Mouse (Mus musculus): Measurements from ENCODE around the gene Kdm3a.
A peak's percentile ranks its signal among the peaks of the same experiment; 100 is the strongest.

Kdm3a gene

DNA sequence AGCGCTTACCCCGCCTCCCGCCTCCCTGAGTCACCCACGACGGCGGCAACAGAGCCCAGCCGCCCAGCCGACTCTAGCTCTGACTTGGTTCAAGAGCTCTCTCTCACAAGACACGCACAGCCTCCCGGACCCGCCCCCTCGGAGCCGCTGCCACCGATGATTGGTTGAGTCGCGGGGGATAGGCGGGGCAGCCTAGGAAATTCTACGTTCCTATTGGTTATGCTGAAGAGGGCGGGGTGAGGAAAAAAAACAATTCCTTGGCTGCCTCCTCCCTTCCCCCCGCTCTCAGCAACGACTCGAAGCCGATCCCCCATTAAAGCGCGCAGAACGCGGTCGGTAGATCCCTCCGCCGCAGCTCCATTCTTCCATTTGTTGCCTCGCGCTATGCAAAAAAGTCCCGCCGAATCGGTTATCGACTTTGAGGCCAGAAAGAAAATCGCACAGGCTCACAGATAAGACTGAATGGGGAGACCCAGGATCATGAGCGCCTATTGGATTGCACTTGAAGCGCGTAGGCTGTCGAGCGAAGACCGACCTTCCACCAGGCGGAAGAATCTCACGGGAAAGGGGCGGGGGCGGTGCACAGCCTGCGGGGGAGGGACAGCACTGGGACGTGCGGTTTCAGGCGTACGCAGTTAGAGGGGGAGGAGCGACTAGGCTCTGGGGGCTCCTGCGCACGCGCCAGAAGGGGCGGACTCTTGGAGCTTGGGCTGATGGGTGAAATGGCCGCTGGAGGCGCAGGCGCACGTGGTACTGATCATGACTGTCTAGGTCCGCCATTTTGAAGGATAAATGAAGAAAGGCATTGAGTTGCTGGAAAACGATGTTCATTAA is at the start of gene Kdm3a:
Kdm3a (minus strand) TSS at position 162 of the 834 bp plus-strand sequence.
- peak; percentile 99 for DNase-seq

DNA sequence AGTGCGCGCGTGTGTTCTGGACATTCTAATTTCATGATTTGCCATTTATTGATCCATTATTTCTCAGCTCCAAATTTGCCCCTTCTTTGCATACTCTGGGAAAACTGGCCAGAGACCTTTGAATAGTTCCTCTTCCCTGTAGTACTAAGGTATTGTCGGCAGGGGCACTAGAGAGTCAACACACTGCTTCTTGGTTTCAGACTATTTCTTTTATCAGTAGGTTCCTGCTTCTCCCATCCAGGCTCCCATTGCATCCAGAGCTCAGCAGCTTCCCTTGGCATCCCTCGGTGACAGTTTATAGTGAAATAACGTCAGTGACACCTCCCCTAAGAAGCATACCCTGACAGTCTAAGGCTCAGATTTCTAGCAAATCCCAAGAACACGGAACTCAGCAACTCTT is 46.1 kb upstream of the Kdm3a start:
- peak; percentile 14 for DNase-seq

DNA sequence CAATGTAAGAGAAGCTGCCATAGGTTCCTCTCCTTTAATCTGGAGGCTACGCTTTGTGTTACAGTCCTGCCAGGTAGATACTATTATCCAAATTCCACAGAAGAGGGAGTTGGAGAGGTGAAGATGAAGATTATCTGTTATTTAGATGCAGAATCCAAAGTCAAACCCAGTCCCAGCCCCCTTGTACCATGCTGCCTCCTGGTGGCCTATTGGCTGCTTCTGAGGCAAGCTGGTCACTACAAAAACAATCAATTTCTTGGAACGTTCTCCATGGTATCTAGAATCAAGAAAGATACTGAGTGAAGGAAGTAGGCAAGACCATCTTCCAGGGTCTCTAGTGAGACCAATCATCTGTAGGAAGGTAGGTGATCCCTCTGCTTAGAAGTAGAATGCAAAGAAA is 40.4 kb upstream of the Kdm3a start:
- peak; percentile 57 for DNase-seq

DNA sequence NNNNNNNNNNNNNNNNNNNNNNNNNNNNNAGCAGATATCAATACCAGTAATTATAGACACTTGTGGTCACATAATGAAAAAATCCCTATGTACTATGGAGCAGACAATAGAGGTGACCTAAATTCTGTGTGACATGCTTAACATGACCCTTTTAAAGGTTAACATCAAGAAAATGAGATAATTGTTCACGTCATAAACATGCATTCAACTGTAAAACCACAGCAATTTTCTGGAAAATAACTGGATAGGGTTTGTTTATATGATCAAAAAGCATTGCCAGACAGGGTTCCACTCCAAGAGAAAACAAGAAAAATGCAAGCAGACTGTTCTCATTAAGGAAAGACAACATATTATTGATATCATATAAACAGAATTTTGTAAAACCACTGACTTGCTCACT is 31.7 kb upstream of the Kdm3a start:
- no peak for DNase-seq

DNA sequence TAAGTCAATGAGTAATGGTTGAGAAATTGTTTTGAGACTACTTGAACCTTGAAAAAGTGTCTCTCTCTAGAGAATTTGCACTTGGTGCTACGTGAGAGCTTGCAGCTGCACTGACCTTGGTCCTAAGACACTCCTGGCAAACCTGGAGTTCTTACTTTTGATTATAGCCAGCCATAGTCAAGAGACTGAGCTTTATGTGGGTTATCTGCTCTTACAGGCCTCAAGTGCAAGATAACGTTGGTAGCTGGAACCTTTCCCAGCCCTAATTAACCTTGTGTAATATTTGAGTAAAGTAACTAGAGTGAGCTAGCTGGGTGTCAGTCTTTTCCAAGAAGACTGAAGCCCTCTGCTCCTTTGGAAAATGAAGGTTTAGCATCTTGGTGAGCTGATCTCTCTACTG is 25.5 kb upstream of the Kdm3a start:
- no peak for DNase-seq

DNA sequence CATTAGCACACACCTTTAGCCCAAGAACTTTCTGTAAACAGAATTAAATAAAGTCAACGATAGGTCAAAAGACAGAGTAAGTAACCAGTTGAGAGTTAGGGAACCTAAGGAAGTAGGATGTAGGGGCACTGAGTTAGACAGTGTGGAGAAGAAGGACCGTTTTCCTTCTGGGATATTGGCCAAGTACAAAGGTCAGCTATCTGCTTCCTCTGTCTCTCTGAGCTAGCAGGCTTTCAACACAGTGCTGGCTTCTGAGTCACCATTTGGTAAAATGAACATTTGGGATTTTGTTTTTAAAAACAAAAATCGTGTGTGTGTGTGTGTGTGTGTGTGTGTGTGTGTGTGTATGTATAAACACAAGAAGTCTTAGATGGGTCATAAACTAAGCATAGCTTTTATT is 23.0 kb upstream of the Kdm3a start:
- DNase-seq = no peak

DNA sequence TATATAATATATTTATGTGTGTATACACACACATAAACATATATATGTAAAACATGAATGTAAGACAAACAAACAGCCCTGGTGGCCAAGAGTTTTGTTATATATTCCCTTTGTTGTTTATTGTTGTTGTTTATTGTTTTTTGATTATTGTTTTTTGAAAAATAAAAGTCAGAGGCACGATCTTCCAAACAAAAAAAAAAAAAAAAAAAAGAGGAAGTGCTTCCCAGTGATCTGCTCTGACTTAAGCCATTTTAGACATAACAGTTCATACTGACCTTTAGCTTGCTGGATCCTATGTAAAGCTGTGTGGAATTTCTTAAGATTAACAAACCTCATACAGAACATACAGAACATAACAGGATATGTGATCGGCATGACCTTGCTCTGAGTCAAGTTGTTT is 19.1 kb upstream of the Kdm3a start:
- DNase-seq = no peak

DNA sequence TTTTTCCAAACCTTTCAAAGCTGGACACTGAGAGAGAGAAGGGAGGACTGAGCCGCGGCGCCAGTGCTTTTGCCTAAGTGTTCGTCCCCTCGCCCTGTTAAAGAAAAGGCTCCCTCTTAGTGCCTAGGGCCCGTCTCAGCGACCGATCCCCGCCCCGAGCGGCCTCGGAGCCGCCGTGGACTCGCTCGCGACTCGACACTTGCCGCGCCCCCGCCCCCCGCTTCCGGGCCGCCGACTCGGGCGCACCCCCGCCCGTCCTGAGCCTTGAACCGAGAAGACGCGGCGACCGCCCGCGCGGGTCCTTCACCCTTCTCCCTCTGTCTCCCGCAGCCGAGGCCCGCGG is 333 bp downstream of the Kdm3a start:
- DNase-seq = no peak

DNA sequence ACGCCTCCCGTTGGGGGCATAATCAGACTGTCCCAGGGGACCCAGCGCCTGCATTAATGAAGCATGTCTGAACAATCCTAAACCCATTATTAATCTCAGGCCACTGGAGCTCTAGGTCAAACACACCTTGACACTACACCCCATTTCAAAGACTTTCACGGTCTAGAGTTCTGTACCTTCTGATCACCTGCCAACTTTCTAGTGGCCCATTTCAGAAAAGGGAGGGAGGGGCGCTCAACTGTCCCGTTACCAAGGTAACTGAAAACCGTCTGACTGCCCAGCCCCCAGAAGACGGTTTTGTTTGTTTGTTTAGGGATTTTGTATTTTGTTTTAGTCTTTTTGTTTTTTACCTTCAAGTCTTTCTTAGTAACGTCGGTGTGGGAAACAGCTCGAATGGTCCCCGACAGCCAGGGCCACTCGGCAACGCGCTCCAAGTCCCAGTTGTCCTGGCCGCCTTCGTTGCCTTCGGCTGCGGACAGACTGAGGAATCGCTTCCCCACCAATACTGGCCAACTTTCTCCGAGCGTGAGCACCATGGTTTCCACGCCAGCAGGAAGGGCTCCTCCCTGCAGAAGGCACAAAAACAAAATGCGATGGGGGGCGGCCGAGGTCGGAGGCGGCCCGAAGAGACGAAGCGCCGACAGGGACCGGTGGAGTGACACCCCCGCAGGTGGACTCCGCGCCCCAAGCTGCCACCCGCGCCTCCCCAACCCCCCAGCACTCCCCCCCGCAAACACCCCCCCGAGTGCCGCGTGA is 906 bp downstream of the Kdm3a start:
- DNase-seq = peak; percentile 69

DNA sequence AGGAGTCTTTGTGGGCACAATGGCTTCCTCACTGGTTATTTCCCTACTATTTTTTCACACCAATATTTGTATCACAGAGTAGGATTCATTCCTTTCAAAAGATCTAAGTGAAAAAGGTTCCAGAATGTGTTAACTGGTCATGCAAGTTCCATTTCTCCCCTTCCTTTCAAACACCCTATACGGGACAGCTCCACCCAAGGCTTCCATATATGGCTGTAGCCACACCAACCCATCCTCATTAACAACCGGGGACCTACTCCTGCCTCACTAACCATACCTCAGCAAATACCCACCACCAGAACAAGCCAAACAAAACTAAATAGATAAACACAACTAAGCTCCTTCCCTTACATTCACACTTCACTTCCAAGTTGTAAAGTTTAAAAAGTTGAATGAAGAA is 1.6 kb downstream of the Kdm3a start:
- DNase-seq = no peak

DNA sequence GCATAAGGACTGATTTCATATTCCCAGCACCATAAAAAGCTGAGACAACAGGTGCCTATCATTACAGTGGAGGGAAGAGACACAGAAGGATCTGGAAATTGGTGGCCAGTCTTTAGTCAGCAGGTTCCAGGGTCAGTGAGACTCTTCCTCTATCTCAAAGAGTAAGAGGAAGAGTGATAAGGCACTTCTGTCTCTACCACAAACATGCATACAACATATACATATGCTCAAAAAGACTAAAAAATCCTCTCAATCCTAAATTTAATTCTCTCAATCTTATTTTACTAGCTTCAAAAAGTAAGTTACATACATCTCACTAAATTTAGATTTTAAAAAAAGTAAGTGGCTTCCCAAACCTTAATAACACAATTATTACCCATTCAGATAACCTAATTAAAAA is 5.5 kb downstream of the Kdm3a start:
- DNase-seq = no peak

DNA sequence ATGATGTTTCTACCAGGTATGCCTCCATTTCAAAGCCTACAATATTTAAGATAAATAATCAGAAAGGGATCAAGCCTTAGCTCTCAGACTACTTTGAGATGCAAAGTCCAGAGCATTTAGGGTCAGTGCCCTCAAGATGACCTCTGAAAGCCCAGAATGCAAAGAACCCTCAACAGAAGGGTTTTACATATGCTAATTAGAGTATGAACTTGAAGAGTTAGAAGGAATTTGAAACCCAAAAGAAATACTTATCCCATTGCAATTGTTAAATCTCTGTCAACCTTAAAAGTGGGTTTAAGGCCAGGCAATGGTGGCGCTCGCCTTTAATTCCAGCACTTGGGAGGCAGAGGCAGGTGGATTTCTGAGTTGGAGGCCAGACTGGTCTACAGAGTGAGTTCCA is 6.8 kb downstream of the Kdm3a start:
- DNase-seq = no peak

DNA sequence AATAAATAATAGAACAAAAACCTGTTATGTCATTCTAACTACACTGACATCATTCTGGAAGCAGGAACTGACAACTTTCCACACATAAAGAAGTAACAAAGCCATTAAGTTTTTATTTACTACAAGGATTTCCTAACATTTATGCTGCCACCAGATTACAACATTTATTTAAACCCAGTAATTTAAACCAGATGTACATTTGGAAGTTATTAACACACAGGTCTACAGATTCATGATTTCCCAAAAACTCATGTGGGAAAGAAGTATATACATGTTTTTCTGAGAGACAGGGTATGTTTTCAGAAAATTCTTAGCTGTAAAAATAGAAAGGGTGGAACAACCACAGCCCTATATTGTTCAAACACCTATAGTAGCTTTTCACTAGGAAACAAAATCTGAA is 8.1 kb downstream of the Kdm3a start:
- no peak for DNase-seq

DNA sequence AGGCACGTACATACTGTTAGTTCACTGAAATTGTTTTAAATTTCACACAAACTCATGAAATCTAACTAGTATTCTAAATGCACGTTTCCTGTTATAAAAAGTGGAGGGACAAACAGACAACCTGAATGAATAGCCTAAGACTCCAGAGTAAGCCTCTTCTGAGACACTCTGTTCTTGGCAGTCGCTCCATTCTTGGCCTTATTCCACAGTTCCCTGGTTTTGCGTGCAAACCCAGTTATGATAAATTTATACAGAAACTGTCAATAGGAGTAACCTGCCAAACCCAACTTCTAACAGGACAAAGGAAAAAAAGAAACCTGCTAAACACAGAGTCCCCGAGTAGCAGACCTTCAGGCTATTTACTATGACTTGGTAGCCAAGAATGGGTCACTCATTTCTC is 10.8 kb downstream of the Kdm3a start:
- DNase-seq = no peak

DNA sequence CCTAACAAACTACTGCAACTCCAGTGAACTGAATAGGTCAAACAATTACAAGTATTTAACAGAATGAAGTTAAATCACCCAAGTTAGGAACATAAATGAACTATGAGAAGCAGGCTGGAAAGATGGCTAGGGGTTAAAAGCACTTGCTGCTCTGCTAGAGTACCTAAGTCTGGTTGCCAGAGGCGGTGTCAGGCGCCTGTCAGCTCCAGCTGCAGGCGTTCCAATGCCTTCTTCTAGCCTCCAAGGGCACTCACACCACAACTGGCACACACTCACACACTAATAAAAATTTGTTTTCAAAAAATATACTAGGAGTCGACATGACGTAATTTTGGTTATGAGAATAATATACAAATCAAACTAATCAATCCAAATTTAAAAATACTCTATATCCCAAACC is 11.2 kb downstream of the Kdm3a start:
- no peak for DNase-seq

DNA sequence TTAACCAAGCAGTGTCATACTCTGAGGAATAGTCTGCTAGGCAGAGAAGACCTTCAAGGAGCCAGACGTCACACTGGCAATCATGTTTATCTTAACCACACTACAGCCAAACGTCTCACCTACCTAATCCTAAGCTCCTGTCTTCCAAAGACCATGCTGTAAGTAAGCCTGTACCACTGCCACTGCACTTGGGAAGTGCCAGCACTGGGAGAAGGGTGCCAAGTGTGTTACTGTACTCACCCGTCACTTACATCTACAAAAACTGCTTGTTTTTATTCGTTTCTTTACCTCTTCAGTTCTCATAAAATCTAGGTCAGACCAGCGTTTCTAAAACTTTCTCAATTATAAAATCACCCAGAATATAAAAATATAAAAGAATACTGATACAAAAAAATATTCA is 15.8 kb downstream of the Kdm3a start:
- no peak for DNase-seq

DNA sequence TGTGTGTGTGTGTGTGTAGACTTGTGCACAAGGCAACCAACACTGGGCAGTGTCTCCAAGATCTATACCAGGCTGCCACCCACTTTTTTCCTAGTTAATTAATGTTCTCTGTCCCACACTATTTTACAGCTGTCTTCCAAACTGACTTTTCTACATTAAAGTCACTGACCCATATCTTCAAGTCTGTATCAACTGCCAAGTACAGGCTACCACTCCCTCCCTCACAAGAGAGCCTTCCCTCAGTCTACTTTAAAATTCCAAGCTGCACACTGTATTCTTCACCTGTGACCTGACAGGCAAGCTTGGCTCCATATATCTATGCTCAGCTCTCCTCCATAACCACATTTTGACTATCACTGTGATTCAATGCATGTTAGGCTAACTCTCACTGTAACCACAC is 19.6 kb downstream of the Kdm3a start:
- DNase-seq = no peak

DNA sequence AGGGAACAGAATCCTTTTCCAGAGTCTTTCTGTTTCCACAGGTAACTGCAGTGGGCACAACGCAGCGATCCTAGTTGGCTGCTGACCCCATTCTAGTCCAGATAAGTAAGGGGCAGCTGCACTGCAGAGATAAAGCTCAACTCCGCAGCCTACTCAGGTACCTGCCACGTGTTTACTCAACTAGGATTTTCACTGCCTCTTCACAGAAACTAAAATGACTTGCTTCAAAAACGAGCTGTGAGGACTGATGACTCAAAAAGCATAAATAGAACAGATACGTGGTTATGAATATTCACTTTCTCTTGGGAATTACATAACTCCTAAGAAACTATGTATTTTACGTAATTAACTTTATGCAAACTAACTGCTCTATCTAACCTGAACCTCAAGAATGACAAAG is 22.8 kb downstream of the Kdm3a start:
- DNase-seq = no peak

DNA sequence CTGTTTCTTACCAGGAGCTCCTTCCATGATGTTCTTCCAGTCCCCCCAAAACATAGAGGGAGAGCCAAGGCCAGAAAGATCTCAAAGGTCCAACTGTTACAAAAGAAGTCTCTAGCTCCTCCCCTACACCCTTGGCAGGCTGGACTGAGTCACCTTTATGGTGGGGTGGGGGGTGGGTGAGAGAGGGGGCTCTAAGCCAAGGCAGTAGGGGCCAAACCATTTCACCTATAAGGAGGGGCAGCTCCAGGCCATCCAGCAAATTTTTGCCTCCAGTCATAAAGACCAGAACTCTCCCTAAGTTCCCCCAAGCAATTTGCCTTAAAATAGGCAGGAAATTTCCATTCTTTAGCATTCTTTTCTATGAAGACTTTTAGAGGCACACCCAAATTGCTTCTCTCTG is 23.8 kb downstream of the Kdm3a start:
- DNase-seq = no peak

DNA sequence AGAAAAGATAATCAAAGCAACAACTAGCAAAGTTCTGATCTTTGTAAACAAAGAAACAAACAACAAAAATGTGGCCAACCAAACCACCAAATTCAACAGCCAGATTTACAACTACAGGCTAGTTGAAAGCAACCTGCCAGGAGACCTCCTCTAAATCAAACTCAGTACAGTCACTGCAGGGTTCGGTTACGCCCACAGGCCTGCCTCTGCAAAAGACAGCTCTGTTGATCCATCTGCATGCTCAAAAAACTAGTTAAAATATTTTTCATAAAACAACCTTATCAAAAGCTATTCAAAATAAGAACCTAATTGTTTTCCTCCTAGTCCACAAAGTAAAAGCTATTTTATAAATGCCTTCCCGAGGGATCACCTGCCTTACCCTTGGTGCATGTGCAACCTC is 25.0 kb downstream of the Kdm3a start:
- no peak for DNase-seq

DNA sequence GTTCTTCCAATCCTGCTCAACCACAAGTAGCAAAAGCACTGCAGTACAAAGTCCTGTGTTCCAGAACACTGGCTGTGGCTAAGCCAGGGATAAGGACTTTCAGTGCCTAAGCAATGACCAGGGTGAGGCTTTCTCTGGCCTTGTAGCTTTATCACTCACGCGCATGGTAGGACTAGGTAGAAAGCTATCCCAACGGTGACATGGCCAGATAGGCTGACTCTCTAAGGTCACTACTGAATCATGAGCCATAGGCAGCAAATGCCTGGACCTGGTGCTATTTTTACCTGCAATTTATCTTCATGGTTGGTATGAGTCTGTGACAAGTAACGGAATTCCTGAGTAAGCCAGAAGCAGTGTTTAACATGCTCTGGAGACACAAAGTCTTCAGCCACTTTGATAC is 42.6 kb downstream of the Kdm3a start:
- no peak for DNase-seq

DNA sequence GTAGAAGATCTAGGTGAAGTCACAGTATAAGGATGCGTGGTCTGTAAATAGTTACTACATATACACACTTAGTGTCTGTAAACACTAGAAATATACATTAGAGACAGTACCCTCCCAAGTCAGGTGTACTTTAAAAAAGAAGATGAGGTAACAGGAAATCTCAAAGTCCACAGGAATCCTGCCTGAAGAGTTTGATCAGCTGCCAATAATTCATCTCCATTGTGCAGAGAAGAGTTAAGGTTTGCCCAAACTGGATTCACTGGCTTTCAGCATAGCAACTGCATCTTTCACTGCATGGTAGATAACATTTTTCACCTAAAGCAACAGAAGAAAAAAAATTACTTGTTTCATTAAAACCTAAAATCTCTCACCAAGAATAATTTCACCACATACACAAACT is 43.4 kb downstream of the Kdm3a start:
- no peak for DNase-seq

DNA sequence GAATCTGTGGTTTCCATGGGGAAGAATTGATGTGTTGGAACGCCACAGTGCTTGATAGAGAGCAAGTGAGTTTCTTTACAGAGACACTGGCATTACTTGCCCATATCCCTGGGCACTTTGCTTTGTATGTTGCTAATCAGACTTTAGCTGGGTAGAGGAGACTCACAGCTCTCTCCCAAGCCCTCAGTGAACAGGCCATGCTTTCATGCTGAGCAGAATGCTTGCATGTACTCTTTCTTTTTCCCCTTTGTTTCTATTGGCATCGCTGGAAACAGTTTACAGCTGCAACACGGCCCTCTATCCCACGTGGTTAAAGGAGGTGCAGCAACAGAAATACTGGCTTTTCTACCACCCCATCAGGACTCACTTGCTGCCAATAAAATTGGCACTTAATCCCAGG is 49.6 kb downstream of the Kdm3a start:
- DNase-seq = no peak

DNA sequence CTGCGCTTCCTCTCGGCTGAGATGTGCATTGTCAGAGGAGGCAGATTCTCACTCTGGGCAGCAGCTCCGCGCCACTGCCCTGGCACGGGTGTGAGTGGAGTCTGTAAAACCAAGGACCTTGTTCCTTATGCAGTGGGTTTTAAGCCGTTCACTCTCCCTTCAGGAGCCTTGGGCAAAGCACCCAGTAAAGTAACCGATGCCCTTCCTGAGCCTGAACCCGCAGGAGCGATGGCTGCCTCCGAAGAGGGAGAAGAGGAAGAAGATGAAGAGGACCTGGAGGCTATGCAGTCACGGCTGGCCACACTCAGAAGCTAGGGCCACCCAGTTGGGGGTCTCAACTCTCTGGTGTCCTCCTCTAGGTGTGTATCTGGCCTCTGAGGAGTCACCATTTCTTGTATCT is 53.3 kb downstream of the Kdm3a start:
- no peak for DNase-seq

DNA sequence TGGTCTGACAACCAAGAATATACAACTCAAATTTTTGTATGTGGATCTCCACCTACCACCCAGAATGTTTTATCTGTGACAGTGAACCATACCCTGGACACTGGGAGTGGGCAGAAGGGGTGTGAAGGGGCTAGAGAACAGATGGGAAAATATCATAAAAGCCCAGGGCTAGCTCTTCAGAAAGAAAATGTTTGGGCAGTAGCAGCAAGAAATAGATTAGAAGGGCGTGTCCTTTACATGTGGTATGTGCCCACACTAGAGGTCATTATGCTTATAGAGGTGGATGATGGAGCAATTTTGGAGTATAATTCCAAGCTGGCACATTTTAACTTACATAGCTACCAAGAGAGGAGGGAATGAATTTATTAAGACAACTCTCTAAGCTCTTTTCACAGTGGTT is 57.4 kb downstream of the Kdm3a start:
- no peak for DNase-seq
